Mouse (Mus musculus): ENCODE measurements around the gene Flt1. TPM values are rescaled to one million over a fixed set of nuclear protein-coding genes. Genes with fewer than 3 reads are reported as not detected.

Gene Flt1
- polyA plus RNA-seq, 1 experiment from 2014 or later: 11.4 TPM

DNA sequence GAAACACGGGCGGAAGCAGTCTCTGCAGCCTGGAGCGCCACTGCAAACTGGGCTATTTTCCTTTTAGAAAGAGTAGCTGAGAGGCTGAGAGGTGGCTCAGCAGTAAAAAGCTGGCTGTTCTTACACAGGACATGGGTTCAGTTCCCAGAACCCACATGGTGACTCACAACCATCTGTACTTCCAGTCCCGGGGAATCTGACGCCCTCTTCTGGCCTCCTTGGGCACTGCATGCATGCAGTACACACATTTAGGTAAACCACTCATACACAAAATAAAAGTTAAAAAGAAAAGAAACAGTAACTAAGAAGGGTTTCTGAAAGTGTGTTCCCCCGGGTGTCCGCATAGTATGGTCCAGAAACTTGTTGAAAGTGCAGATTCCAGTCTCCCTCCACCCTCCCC lies 146.7 kb downstream of the Flt1 start:
- Histone ChIP-seq H3K27me3 (ENCODE audit: control insufficient read depth, insufficient read depth, low read length) (no peaks in the 10 kb centered on the region), H3K4me2 (ENCODE audit: low read depth, severe bottlenecking) (no peak overlapping the region), H3K4me3 (ENCODE audit: low read depth, low read length) (no peak overlapping the region), H3K4me1 (ENCODE audit: control insufficient read depth, insufficient read depth, low read length) (no peaks in the 10 kb centered on the region), H3K9ac (ENCODE audit: low read length) (no peak overlapping the region), H3K27ac (replicated peaks; ENCODE audit: low read depth, low read length) (no peak overlapping the region), H3K9me3 (ENCODE audit: control insufficient read depth, low read length) (no peaks in the 10 kb centered on the region), H3K36me3 (ENCODE audit: control insufficient read depth, insufficient read depth, low read length) (no peaks in the 10 kb centered on the region)
- no peak for DNase-seq (ENCODE audit: low spot score)
- WGBS: 84% methylated on average over 7 of the region's 7 CpGs
- ATAC-seq (ENCODE audit: insufficient number of reproducible peaks, low FRiP score, low TSS enrichment, low read depth): no peak

DNA sequence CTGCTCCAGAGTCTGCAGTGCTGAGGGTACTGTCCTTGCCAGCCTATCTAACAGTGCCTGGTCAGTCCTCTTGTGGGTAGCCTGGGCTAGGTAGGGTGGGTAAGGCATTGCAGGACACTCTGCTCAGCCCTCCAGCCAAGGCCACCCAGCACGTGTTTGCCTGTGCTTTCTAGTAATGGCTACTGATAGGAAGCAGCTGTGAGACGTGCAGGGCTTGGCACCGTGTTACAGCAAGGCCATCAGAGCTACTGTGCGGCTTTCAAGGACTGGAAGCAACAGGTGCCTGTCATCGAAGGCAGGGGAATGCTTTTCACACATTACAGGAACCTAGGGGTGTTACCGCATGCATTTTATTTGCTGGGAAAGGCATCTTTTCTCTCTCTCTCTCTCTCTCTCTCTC lies 148.8 kb downstream of the Flt1 start:
- Histone ChIP-seq H3K27ac (replicated peaks; ENCODE audit: low read depth, low read length) (no peak overlapping the region), H3K4me1 (ENCODE audit: control insufficient read depth, insufficient read depth, low read length) (no peaks in the 10 kb centered on the region), H3K36me3 (ENCODE audit: control insufficient read depth, insufficient read depth, low read length) (no peaks in the 10 kb centered on the region), H3K4me3 (ENCODE audit: low read depth, low read length) (no peak overlapping the region), H3K9ac (ENCODE audit: low read length) (no peak overlapping the region), H3K9me3 (ENCODE audit: control insufficient read depth, low read length) (no peaks in the 10 kb centered on the region), H3K4me2 (ENCODE audit: low read depth, severe bottlenecking) (no peak overlapping the region), H3K27me3 (ENCODE audit: control insufficient read depth, insufficient read depth, low read length) (no peaks in the 10 kb centered on the region)
- no peak for ATAC-seq (ENCODE audit: insufficient number of reproducible peaks, low FRiP score, low TSS enrichment, low read depth)
- WGBS: 40% methylated on average over 6 of the region's 6 CpGs
- no peak for DNase-seq (ENCODE audit: low spot score)

DNA sequence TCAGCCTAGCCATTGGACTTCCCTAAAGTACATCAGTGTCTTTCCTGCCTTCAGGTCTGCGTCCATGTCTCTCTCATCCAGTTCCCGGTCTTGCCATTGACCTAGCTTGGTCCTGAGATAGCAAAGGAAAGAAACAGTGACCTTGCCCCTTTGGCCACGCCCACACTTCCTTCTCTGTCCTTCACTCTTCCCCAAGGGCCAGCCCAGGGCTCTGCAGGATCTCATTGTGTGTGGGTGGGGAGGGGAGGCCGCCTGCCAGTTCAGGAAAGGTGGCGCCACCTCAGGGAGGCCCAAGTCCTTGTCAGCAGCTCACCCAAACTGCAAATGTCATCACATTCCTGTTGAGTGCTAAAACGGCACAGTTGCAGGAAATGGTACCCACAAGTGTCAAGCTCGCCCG lies 151.3 kb downstream of the Flt1 start:
- Histone ChIP-seq H3K9me3 (ENCODE audit: control insufficient read depth, low read length) (no peaks in the 10 kb centered on the region), H3K4me2 (ENCODE audit: low read depth, severe bottlenecking) (no peak overlapping the region), H3K4me1 (ENCODE audit: control insufficient read depth, insufficient read depth, low read length) (no peaks in the 10 kb centered on the region), H3K4me3 (ENCODE audit: low read depth, low read length) (no peak overlapping the region), H3K27ac (replicated peaks; ENCODE audit: low read depth, low read length) (no peak overlapping the region), H3K27me3 (ENCODE audit: control insufficient read depth, insufficient read depth, low read length) (no peaks in the 10 kb centered on the region), H3K36me3 (ENCODE audit: control insufficient read depth, insufficient read depth, low read length) (no peaks in the 10 kb centered on the region), H3K9ac (ENCODE audit: low read length) (no peak overlapping the region)
- no peak for DNase-seq (ENCODE audit: low spot score)
- ATAC-seq (ENCODE audit: insufficient number of reproducible peaks, low FRiP score, low TSS enrichment, low read depth): no peak
- 61% methylated on average over 8 of the region's 8 CpGs for WGBS

DNA sequence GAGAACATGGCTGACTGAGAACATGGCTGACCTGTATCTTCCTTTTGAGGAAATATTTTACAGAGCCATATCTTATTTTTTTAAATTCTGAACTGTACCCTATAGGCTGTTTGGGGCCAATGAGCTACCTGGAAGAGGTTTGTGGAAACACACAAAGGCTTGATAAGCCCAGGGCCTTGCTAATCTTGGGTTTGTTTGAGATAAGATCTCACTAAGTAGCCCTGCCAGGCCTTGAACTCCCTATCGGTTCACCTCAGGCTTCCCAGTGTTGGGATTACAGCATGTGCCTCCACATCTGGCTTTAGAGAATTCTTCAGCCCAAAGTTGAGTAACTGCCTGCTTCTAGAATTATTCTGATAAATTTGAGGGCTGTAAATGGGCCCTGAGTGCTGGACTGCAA lies 152.3 kb downstream of the Flt1 start:
- H3K27ac ChIP-seq (replicated peaks; ENCODE audit: low read depth, low read length): no peak overlapping the region
- ATAC-seq (ENCODE audit: insufficient number of reproducible peaks, low FRiP score, low TSS enrichment, low read depth) (no peak), DNase-seq (ENCODE audit: low spot score) (no peak)
- WGBS: 82% methylated on average over 1 of the region's 1 CpGs
- H3K9me3 ChIP-seq (ENCODE audit: control insufficient read depth, low read length): no peaks in the 10 kb centered on the region
- H3K36me3 ChIP-seq (ENCODE audit: control insufficient read depth, insufficient read depth, low read length): no peaks in the 10 kb centered on the region
- no peak overlapping the region for H3K4me3 ChIP-seq (ENCODE audit: low read depth, low read length)
- no peak overlapping the region for H3K4me2 ChIP-seq (ENCODE audit: low read depth, severe bottlenecking)
- no peaks in the 10 kb centered on the region for H3K27me3 ChIP-seq (ENCODE audit: control insufficient read depth, insufficient read depth, low read length)
- no peak overlapping the region for H3K9ac ChIP-seq (ENCODE audit: low read length)
- H3K4me1 ChIP-seq (ENCODE audit: control insufficient read depth, insufficient read depth, low read length): no peaks in the 10 kb centered on the region

DNA sequence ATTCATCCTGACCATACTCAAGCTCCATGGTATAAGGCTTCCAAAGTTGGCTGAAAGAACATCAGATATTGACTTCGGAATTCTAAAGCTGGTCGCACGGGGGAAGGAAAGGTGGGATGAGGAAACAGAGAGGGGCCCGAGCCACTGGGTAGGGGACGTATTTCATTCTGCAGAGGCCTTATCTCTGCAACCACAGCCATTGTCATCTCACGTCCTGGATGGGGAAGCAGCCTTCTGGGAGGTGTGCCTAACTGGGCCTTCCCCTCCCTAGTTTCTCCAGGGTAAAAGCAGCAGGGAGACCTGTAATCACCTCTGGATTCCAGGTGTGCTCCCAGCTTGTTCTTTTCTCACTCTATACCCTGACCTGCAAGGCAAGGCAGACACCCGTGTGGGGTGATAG lies 153.1 kb downstream of the Flt1 start:
- H3K27me3 ChIP-seq (ENCODE audit: control insufficient read depth, insufficient read depth, low read length): no peaks in the 10 kb centered on the region
- no peak overlapping the region for H3K4me2 ChIP-seq (ENCODE audit: low read depth, severe bottlenecking)
- no peak overlapping the region for H3K4me3 ChIP-seq (ENCODE audit: low read depth, low read length)
- ATAC-seq (ENCODE audit: insufficient number of reproducible peaks, low FRiP score, low TSS enrichment, low read depth): no peak
- WGBS: 84% methylated on average over 7 of the region's 7 CpGs
- no peaks in the 10 kb centered on the region for H3K9me3 ChIP-seq (ENCODE audit: control insufficient read depth, low read length)
- no peaks in the 10 kb centered on the region for H3K36me3 ChIP-seq (ENCODE audit: control insufficient read depth, insufficient read depth, low read length)
- H3K4me1 ChIP-seq (ENCODE audit: control insufficient read depth, insufficient read depth, low read length): no peaks in the 10 kb centered on the region
- DNase-seq (ENCODE audit: low spot score): no peak
- H3K9ac ChIP-seq (ENCODE audit: low read length): no peak overlapping the region
- no peak overlapping the region for H3K27ac ChIP-seq (replicated peaks; ENCODE audit: low read depth, low read length)

DNA sequence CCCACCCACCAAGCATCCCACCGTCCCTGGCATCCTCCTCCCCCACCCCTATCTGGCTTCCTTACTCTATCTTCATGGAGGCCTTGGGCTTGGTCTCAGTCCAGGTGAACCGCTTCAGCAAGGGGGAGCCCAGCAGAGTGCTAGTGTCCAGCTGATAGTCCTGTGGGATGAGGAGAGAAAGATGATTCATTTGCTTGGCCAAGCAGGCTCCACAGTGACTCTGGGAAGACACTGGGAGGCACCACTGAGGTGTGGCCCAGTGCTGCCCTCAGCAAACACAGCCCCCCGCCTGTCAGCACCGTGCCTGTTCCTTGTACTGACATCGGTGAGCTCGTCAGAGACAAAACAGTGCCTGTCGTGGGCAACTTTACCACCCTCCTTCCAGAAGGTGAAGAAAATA lies 159.5 kb downstream of the Flt1 start:
- ATAC-seq (ENCODE audit: insufficient number of reproducible peaks, low FRiP score, low TSS enrichment, low read depth) (no peak), DNase-seq (ENCODE audit: low spot score) (no peak)
- no peaks in the 10 kb centered on the region for H3K9me3 ChIP-seq (ENCODE audit: control insufficient read depth, low read length)
- H3K4me3 ChIP-seq (ENCODE audit: low read depth, low read length): no peak overlapping the region
- no peaks in the 10 kb centered on the region for H3K4me1 ChIP-seq (ENCODE audit: control insufficient read depth, insufficient read depth, low read length)
- H3K27ac ChIP-seq (replicated peaks; ENCODE audit: low read depth, low read length): no peak overlapping the region
- H3K4me2 ChIP-seq (ENCODE audit: low read depth, severe bottlenecking): no peak overlapping the region
- 67% methylated on average over 7 of the region's 7 CpGs for WGBS
- H3K36me3 ChIP-seq (ENCODE audit: control insufficient read depth, insufficient read depth, low read length): no peaks in the 10 kb centered on the region
- H3K9ac ChIP-seq (ENCODE audit: low read length): no peak overlapping the region
- no peaks in the 10 kb centered on the region for H3K27me3 ChIP-seq (ENCODE audit: control insufficient read depth, insufficient read depth, low read length)

DNA sequence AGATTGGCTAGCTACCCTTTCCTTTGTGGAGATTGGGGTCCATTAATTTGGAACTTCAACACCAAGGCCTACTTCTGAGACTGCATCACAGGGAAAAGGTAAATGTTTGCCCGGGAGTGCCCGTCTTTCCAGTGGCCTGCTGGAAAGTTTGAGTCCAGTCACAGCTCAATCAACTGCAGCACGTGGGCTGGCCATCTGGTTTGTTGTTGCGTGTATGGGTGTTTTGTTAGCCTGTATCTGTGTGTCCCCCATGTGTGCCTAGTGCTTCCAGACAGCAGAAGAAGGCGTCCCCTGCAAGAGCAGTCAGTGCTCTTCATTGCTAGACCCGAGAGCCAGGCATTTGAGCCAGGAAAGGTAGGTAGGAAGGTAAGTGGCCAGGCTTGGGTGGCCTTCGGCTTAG lies 160.4 kb downstream of the Flt1 start:
- ATAC-seq (ENCODE audit: insufficient number of reproducible peaks, low FRiP score, low TSS enrichment, low read depth): no peak
- WGBS: 86% methylated on average over 7 of the region's 7 CpGs

DNA sequence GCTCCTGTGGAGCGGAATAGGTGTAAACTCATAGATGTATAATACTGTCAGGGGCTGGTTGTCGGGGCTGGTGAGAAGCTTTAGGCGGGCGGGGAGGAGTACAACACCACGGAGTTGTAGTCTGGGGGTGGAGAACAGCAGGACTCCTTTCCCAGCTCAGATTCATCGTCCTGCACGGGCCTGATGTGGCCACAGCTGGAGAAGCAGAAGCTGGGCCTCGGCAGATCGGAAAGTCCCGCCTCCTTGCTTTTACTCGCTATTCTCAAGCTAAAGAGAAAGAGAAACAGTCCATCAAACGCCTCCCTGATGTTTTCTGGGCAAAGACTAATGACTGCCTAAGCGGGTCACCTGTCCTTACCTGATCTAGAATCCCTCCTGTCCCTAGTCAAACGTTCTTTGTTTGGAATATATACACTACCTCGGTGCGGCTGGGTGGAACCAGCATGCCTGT lies 161.6 kb downstream of the Flt1 start:
- no peak overlapping the region for H3K9ac ChIP-seq (ENCODE audit: low read length)
- no peaks in the 10 kb centered on the region for H3K36me3 ChIP-seq (ENCODE audit: control insufficient read depth, insufficient read depth, low read length)
- ATAC-seq (ENCODE audit: insufficient number of reproducible peaks, low FRiP score, low TSS enrichment, low read depth) (no peak), DNase-seq (ENCODE audit: low spot score) (no peak)
- no peak overlapping the region for H3K4me3 ChIP-seq (ENCODE audit: low read depth, low read length)
- H3K4me2 ChIP-seq (ENCODE audit: low read depth, severe bottlenecking): no peak overlapping the region
- no peak overlapping the region for H3K27ac ChIP-seq (replicated peaks; ENCODE audit: low read depth, low read length)
- no peaks in the 10 kb centered on the region for H3K4me1 ChIP-seq (ENCODE audit: control insufficient read depth, insufficient read depth, low read length)
- H3K9me3 ChIP-seq (ENCODE audit: control insufficient read depth, low read length): no peaks in the 10 kb centered on the region
- H3K27me3 ChIP-seq (ENCODE audit: control insufficient read depth, insufficient read depth, low read length): no peaks in the 10 kb centered on the region
- WGBS: 27% methylated on average over 16 of the region's 16 CpGs

More for the DNA sequence above, 160.4 kb downstream of the Flt1 start:
- H3K36me3 ChIP-seq (ENCODE audit: control insufficient read depth, insufficient read depth, low read length): no peaks in the 10 kb centered on the region
- no peak overlapping the region for H3K4me2 ChIP-seq (ENCODE audit: low read depth, severe bottlenecking)
- H3K9ac ChIP-seq (ENCODE audit: low read length): no peak overlapping the region
- H3K27ac ChIP-seq (replicated peaks; ENCODE audit: low read depth, low read length): no peak overlapping the region
- DNase-seq (ENCODE audit: low spot score): no peak
- H3K27me3 ChIP-seq (ENCODE audit: control insufficient read depth, insufficient read depth, low read length): no peaks in the 10 kb centered on the region
- H3K4me1 ChIP-seq (ENCODE audit: control insufficient read depth, insufficient read depth, low read length): no peaks in the 10 kb centered on the region
- H3K9me3 ChIP-seq (ENCODE audit: control insufficient read depth, low read length): no peaks in the 10 kb centered on the region
- H3K4me3 ChIP-seq (ENCODE audit: low read depth, low read length): no peak overlapping the region

DNA sequence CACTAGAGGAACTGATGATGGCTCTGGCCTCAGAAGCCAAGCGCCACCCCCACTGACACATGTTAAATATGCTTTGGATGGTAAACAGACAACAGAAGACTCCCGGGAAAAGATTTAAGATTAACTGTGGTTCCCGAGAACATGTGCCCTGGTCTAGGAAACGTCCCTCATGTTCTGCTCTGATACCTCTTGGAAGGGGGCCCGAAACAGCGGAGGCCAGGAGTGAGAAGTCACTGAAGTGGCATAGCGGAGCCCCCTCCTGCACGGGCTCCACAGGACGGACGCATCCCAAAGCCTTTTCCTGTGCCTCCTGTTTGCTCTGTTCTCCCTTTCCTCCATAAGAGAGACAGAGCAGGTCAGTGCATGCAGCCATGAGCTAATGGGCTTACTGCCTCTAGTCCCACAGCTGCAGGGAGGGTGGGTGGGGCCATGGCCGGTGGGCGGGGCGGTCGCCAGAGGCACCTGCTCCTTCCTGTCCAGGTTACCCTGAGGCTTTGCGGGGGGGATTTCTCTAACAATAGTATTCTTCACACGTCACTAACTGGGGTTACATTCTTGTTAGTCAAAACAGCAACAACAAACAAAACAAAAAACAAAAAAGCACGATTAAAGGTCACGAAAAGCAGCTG lies 162.2 kb downstream of the Flt1 start:
- WGBS: 51% methylated on average over 18 of the region's 18 CpGs
- H3K4me2 ChIP-seq (ENCODE audit: low read depth, severe bottlenecking): no peak overlapping the region
- ATAC-seq (ENCODE audit: insufficient number of reproducible peaks, low FRiP score, low TSS enrichment, low read depth) (no peak), DNase-seq (ENCODE audit: low spot score) (no peak)
- no peaks in the 10 kb centered on the region for H3K27me3 ChIP-seq (ENCODE audit: control insufficient read depth, insufficient read depth, low read length)
- no peaks in the 10 kb centered on the region for H3K36me3 ChIP-seq (ENCODE audit: control insufficient read depth, insufficient read depth, low read length)
- no peaks in the 10 kb centered on the region for H3K9me3 ChIP-seq (ENCODE audit: control insufficient read depth, low read length)
- no peaks in the 10 kb centered on the region for H3K4me1 ChIP-seq (ENCODE audit: control insufficient read depth, insufficient read depth, low read length)
- no peak overlapping the region for H3K9ac ChIP-seq (ENCODE audit: low read length)
- H3K4me3 ChIP-seq (ENCODE audit: low read depth, low read length): no peak overlapping the region
- no peak overlapping the region for H3K27ac ChIP-seq (replicated peaks; ENCODE audit: low read depth, low read length)

Data from limb, embryonic 11.5 days (tissue).